Mouse (Mus musculus): ENCODE measurements around the gene Med22.

Med22 gene

DNA sequence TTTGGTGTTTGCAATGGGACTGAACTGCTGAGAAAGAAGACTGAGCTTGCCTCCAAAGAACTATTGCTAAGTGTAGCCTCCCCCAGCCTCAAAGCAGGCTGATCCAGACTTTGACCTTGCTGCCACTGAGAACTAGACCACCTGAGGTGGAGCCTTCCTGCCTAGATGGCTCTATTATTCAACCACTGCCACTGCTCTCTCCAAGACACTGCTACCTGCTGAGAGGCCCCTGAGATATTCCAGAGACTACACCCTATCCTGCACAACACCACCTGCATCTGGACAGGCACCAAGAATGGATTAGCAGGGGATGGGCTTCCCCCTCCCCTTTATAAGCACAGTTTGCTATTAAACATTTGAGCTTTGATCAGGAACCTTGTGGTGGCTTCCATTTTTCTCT, 31.9 kb downstream of the Med22 start:
- DNase-seq (ENCODE audit: low read depth in 2 of 2, low spot score in 2 of 2) = no peak

DNA sequence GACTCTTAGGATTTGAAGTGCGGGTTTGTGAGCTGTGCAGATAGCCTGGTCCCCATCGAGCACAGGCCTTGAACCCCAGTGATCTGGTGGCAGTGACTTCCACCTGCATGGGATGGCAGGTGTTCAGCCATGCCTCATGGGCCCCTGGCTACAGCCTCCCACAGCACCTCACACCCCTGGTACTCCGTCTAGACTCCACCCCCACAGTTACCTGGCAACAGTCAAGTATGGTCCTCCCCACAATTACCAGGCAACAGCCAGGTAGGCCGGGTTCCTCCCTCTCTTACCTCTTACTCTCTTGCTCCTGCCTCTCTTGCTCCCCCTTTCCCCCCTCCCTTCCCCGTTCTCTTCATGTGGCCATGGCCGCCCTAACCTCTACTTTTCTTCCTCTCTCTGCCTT, 39.8 kb downstream of the Med22 start:
- no peak for DNase-seq (ENCODE audit: low read depth in 2 of 2, low spot score in 2 of 2)

DNA sequence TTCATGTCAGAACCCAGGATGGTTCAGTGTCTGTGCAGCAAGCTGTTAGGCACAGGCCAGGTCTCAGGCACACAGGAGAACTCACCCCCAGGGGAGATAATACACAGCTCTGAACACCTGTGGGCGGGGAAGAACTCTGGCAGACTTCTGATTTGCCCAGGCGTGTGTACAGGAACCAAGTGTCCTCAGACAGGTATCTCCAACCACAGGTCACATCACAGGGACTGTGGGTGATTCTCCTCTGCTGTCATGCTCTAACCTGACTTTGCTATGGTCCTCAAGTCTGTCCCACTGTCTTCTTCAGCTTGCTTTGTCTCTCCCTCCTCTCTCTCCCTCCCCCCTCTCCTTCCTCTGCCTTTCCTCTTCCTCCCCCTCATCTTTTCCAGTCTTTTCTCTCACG, 45.6 kb downstream of the Med22 start, which contains the start of gene Abo:
Gene Abo, minus strand, starts transcription at position 101 of the 400 bp plus-strand sequence.
- no peak for DNase-seq (ENCODE audit: low read depth in 2 of 2, low spot score in 2 of 2)

DNA sequence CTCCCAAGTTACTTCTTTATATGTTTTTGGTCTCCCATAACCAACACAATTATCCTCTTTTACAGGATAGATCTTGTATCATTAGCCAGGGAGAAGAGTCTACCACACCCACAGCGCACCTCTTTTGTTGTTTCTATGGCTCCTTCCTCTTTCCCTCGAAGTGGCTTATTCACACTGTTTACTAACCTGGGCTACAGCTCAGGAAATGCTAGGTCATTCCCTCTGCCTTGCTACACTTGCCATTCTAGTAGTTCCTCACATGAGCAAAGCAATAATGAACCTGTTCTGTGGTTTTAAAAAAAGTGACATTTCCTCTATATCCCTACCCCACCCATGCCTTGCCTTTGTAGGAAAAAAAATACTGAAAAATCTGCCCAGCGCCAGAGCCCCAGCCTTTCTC, 47.6 kb downstream of the Med22 start:
- DNase-seq (ENCODE audit: low read depth in 2 of 2, low spot score in 2 of 2) = no peak
